Mouse (Mus musculus) erythroid progenitor cell, adult 5-6 weeks (primary cell): ENCODE measurements around the gene Zfp318. TPM values are rescaled to one million over a fixed set of nuclear protein-coding genes. Genes with fewer than 3 reads are reported as not detected.

ENCODE experiments used
- ATAC-seq: replicated peaks from 2 replicates; pipeline ENCODE4 v1.8.0; 2016; ENCODE audit warnings: moderate number of reproducible peaks, mild to moderate bottlenecking, moderate TSS enrichment, inconsistent platforms; ENCODE audit not compliant: poor library complexity, low FRiP score, severe bottlenecking
- total RNA-seq, 2 experiments: library from RNA; stranded (forward) in 1 of 2; stranded (reverse) in 1 of 2; fragments of 150-400 nt in 1 of 2; fragments of 186-747, 209-891 nt in 1 of 2; gene quantifications; 2 replicates each; pipeline versions ENCODE4 v1.2.3 to v1.2.4; 2015 to 2017; ENCODE audit warnings: low replicate concordance in 2 of 2

Gene Zfp318
- total RNA-seq (2015; ENCODE audit: low replicate concordance), result 0.72 and 8.8 TPM in 2 replicates
- total RNA-seq (2017; ENCODE audit: low replicate concordance), result 3.3 and 10.1 TPM in 2 replicates

- ATAC-seq, result peak; percentile 95
Observed at GRCm38 (mm10) chr17:46383294-46384060, at the start of gene Zfp318. Gene Zfp318 (plus strand): TSS chr17:46383731.

- no peak for ATAC-seq
Observed at GRCm38 (mm10) chr17:46336475-46336874, 47.1 kb upstream of the Zfp318 start.

GRCm38 (mm10) chr17:46341208-46341607, 42.3 kb upstream of the Zfp318 start:
- no peak for ATAC-seq

- ATAC-seq, result no peak
Observed at GRCm38 (mm10) chr17:46351026-46351700, 32.4 kb upstream of the Zfp318 start.

- no peak for ATAC-seq
Observed at GRCm38 (mm10) chr17:46371783-46372182, 11.7 kb upstream of the Zfp318 start.

GRCm38 (mm10) chr17:46378564-46378963, 5.0 kb upstream of the Zfp318 start:
- no peak for ATAC-seq

- no peak for ATAC-seq
Observed at GRCm38 (mm10) chr17:46384061-46384801, 700 bp downstream of the Zfp318 start.

GRCm38 (mm10) chr17:46388200-46388599, 4.7 kb downstream of the Zfp318 start:
- ATAC-seq, result no peak

- ATAC-seq, result no peak
Observed at GRCm38 (mm10) chr17:46393012-46393411, 9.5 kb downstream of the Zfp318 start.

- ATAC-seq, result no peak
Observed at GRCm38 (mm10) chr17:46394631-46395030, 11.1 kb downstream of the Zfp318 start.

GRCm38 (mm10) chr17:46408478-46408877, 24.9 kb downstream of the Zfp318 start:
- no peak for ATAC-seq

- ATAC-seq, result no peak
Observed at GRCm38 (mm10) chr17:46418628-46419027, 35.1 kb downstream of the Zfp318 start.

- ATAC-seq, result no peak
Observed at GRCm38 (mm10) chr17:46419717-46420116, 36.2 kb downstream of the Zfp318 start.

GRCm38 (mm10) chr17:46426496-46426895, 43.0 kb downstream of the Zfp318 start:
- ATAC-seq, result no peak

GRCm38 (mm10) chr17:46428761-46429414, 45.4 kb downstream of the Zfp318 start, which contains the start of gene Crip3:
Gene Crip3 (plus strand): TSS chr17:46428926.
- ATAC-seq, result no peak

GRCm38 (mm10) chr17:46433627-46434026, 50.1 kb downstream of the Zfp318 start:
- ATAC-seq, result no peak

GRCm38 (mm10) chr17:46436672-46437366, 53.3 kb downstream of the Zfp318 start:
- 0 out of 2 replicates have a peak, but pooled peaks have one; percentile 14 for ATAC-seq

GRCm38 (mm10) chr17:46438298-46438873, 54.9 kb downstream of the Zfp318 start, which contains the start of gene Slc22a7:
Gene Slc22a7 (minus strand): TSS chr17:46438457.
- ATAC-seq, result no peak

GRCm38 (mm10) chr17:46439176-46439575, 55.6 kb downstream of the Zfp318 start:
- ATAC-seq, result no peak
